Mouse (Mus musculus): ENCODE results near the gene 4930583I09Rik. TPM values are rescaled to one million over a fixed set of nuclear protein-coding genes. Genes with fewer than 3 reads are reported as not detected.

Gene 4930583I09Rik
- not detected in 2 replicates for total RNA-seq (2014; rRNA removed)
- not detected in 2 replicates for polyA plus RNA-seq (2015; fragmentation: Nextera tagmentation; extraction: Ambion mirVana)

DNA sequence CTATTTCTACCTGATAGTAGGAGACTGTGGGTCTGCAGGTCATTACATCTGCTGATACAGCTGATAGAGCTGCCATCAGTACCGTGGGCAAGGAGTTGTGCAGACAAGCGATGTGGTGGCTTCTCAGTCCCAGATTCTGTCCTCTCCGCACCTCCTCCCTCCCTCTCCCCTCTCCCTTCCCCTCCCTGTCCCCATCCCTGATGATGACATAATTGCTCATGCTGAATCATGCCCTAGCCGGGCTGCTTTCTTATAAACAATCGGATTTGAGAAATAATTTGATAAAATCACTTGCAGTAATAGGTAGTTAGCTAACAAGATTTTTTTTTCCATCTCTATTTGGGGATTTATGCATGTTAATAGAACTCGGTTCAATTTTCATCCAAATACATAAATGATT, at the start of gene 4930583I09Rik:
4930583I09Rik (minus strand) TSS at position 144 of the 400 bp plus-strand sequence.
- Histone ChIP-seq H3K4me3 (ENCODE audit: low read depth, low read length) (no peak within 1 kb of the TSS), H3K9me3 (ENCODE audit: low read length) (no peaks in the 10 kb centered on the region), H3K9ac (no peak within 1 kb of the TSS), H3K4me2 (ENCODE audit: low read depth) (peak within 1 kb of the TSS; percentile 20), H3K27me3 (ENCODE audit: insufficient read depth, low read length) (no peaks in the 10 kb centered on the region), H3K4me1 (ENCODE audit: insufficient read depth) (no peaks in the 10 kb centered on the region), H3K27ac (ENCODE audit: low read depth, low read length) (no peak within 1 kb of the TSS), H3K36me3 (ENCODE audit: insufficient read depth) (no peaks in the 10 kb centered on the region)
- TF ChIP-seq CTCF (IDR thresholded peaks at IDR 0.05; ENCODE audit: low read depth), result no peak
- 51% methylated on average over 6 of the region's 6 CpGs for WGBS
- ATAC-seq (no peak), DNase-seq (no peak)

DNA sequence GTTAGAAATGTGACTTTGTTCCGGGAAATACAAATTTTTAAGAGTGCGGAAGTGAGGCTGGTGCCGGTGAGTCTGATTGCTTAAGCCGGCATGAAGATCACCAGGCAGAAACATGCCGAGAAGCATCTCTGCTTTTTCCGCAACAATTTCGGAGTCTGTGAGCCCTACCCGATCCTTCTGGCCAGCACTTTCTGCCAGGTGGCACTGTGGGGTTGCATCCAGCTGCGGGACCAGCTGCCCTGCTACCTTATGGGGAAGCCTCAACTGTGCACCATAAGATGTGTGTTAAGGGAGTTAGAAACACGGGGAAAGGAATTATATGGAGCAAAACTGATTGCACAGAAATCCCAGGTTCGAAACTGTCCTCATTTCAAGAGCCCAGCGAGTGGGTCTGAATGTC, 40.2 kb upstream of the 4930583I09Rik start:
- Histone ChIP-seq H3K27ac (ENCODE audit: low read depth, low read length) (no peak overlapping the region), H3K27me3 (ENCODE audit: insufficient read depth, low read length) (no peaks in the 10 kb centered on the region), H3K4me2 (ENCODE audit: low read depth) (no peak overlapping the region), H3K9ac (no peak overlapping the region), H3K36me3 (ENCODE audit: insufficient read depth) (no peaks in the 10 kb centered on the region), H3K4me1 (ENCODE audit: insufficient read depth) (no peaks in the 10 kb centered on the region), H3K9me3 (ENCODE audit: low read length) (no peaks in the 10 kb centered on the region), H3K4me3 (ENCODE audit: low read depth, low read length) (no peak overlapping the region)
- WGBS, result 87% methylated on average over 12 of the region's 12 CpGs
- TF ChIP-seq CTCF (IDR thresholded peaks at IDR 0.05; ENCODE audit: low read depth), result no peak
- DNase-seq (no peak), ATAC-seq (no peak)

DNA sequence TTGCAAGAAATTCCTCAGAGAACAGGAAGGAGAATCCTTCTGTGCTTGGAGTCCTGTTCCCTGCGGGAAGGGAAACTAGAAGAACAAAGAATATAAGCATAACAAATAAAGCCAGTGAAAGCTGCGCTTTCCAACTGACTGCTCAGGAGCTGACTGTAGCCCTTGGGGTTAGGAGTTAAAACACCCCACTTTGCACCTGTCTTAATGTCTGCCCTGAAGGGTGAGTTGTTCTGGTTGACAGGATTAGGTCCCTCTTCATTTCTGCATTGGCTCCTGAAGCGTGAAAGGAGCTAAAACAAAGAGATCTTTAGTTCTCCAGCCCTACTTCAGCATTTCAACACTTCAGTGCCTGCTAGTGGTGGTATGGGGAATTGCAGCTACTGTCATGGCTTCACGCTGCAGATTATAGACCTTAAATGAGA, 37.8 kb upstream of the 4930583I09Rik start:
- Histone ChIP-seq H3K9me3 (ENCODE audit: low read length) (no peaks in the 10 kb centered on the region), H3K36me3 (ENCODE audit: insufficient read depth) (no peaks in the 10 kb centered on the region), H3K4me1 (ENCODE audit: insufficient read depth) (no peaks in the 10 kb centered on the region), H3K4me3 (ENCODE audit: low read depth, low read length) (no peak overlapping the region), H3K27ac (ENCODE audit: low read depth, low read length) (no peak overlapping the region), H3K27me3 (ENCODE audit: insufficient read depth, low read length) (no peaks in the 10 kb centered on the region), H3K9ac (no peak overlapping the region), H3K4me2 (ENCODE audit: low read depth) (no peak overlapping the region)
- DNase-seq, result peak; percentile 46
- no peak for ATAC-seq
- WGBS, result 16% methylated on average over 4 of the region's 4 CpGs
- TF ChIP-seq CTCF (IDR thresholded peaks at IDR 0.05; ENCODE audit: low read depth), result peak; percentile 79

DNA sequence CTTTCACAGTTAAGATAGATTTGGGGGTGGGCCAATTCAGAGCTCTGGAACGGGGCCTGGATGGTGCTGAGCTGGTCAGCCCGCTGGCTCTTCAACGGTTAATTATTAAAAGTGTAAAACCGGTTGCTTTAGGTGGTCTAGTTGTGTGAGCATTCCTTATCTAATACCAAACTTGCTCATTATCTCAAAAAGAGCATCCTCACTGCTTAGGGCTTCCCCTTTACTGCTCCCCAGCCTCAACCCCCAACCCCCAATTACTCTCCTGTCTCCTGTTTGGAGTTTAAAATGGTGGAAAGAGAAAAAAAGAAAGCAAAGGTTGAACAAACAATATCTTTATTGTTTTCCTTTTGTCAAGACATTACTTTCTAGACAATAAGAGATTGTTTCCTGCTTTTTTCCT, 27.9 kb upstream of the 4930583I09Rik start:
- DNase-seq (no peak), ATAC-seq (no peak)
- Histone ChIP-seq H3K4me3 (ENCODE audit: low read depth, low read length) (no peak overlapping the region), H3K9me3 (ENCODE audit: low read length) (0 out of 2 replicates have a peak, but pooled peaks cover 5% of the 10 kb centered on the region), H3K4me1 (ENCODE audit: insufficient read depth) (no peaks in the 10 kb centered on the region), H3K4me2 (ENCODE audit: low read depth) (no peak overlapping the region), H3K9ac (no peak overlapping the region), H3K36me3 (ENCODE audit: insufficient read depth) (no peaks in the 10 kb centered on the region), H3K27me3 (ENCODE audit: insufficient read depth, low read length) (no peaks in the 10 kb centered on the region), H3K27ac (ENCODE audit: low read depth, low read length) (no peak overlapping the region)
- 81% methylated on average over 4 of the region's 4 CpGs for WGBS
- TF ChIP-seq CTCF (IDR thresholded peaks at IDR 0.05; ENCODE audit: low read depth), result no peak

DNA sequence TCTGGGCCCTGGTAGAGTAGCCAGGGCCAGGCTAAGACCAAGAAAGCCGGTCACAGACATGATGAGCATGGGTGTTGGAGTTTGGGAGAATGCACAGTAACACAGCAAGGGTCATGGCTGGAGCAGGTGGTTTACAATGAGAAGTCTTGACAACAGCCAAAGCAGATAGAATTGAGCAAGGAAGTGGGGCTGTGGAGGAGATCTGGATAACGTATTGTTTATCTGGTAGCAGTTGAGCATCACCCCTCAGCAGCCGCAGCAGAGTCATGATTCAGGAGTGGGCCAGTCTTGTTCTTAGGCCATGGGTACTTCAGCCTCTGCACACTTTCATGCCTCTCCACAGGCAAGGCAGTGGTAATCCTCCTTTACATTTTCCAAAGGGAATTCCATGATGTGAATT, 25.1 kb upstream of the 4930583I09Rik start:
- H3K27me3 ChIP-seq (ENCODE audit: insufficient read depth, low read length), result no peaks in the 10 kb centered on the region
- H3K9me3 ChIP-seq (ENCODE audit: low read length), result no peaks in the 10 kb centered on the region
- TF ChIP-seq CTCF (IDR thresholded peaks at IDR 0.05; ENCODE audit: low read depth), result no peak
- no peak overlapping the region for H3K27ac ChIP-seq (ENCODE audit: low read depth, low read length)
- DNase-seq (no peak), ATAC-seq (no peak)
- no peaks in the 10 kb centered on the region for H3K4me1 ChIP-seq (ENCODE audit: insufficient read depth)
- no peak overlapping the region for H3K4me3 ChIP-seq (ENCODE audit: low read depth, low read length)
- no peaks in the 10 kb centered on the region for H3K36me3 ChIP-seq (ENCODE audit: insufficient read depth)
- H3K4me2 ChIP-seq (ENCODE audit: low read depth), result no peak overlapping the region
- H3K9ac ChIP-seq, result no peak overlapping the region
- 82% methylated on average over 3 of the region's 3 CpGs for WGBS

DNA sequence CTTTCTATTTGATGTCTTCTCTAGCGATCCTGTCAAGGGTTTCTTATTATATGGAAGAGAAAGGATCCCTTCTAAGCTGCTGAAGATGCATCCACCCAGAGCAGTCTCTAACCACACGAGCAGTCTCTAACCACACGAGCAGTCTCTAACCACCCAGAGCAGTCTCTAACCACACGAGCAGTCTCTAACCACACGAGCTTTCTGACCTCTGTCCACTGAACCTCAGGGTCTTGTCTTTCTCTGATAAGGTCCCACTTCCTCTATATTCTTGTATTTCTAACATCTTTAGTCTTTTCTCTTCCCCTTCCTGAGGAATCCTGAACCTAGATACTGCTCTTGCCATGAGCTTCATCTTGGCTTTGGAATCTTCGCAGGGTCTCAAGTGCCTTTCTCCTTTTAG, 23.0 kb upstream of the 4930583I09Rik start:
- H3K27ac ChIP-seq (ENCODE audit: low read depth, low read length), result no peak overlapping the region
- no peaks in the 10 kb centered on the region for H3K4me1 ChIP-seq (ENCODE audit: insufficient read depth)
- no peaks in the 10 kb centered on the region for H3K9me3 ChIP-seq (ENCODE audit: low read length)
- no peak overlapping the region for H3K4me2 ChIP-seq (ENCODE audit: low read depth)
- ATAC-seq (no peak), DNase-seq (no peak)
- no peaks in the 10 kb centered on the region for H3K27me3 ChIP-seq (ENCODE audit: insufficient read depth, low read length)
- no peak overlapping the region for H3K4me3 ChIP-seq (ENCODE audit: low read depth, low read length)
- 89% methylated on average over 6 of the region's 6 CpGs for WGBS
- no peak overlapping the region for H3K9ac ChIP-seq
- H3K36me3 ChIP-seq (ENCODE audit: insufficient read depth), result no peaks in the 10 kb centered on the region
- no peak for TF ChIP-seq CTCF (IDR thresholded peaks at IDR 0.05; ENCODE audit: low read depth)

DNA sequence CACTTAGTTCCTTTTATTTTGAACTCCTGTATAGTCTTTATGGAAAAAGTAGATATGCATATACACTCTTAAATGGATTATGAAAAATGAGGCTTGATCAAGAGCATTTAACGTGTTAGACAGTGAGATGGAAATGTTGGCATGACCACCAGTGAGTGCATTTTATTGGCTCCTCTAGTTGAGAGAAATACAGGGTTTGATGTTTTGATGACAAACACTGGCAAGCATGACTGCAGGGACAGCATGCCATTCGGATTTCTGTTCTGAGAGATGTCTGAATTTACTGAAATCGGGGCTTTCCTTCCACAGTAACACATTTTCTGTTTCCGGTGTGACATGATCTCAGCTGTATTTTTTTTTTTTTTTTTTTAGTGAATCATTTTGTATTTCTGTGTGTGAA, 12.2 kb upstream of the 4930583I09Rik start:
- ATAC-seq (peak; percentile 50), DNase-seq (peak; percentile 33)
- WGBS, result 48% methylated on average over 4 of the region's 4 CpGs
- Histone ChIP-seq H3K27me3 (ENCODE audit: insufficient read depth, low read length) (no peaks in the 10 kb centered on the region), H3K9ac (no peak overlapping the region), H3K9me3 (ENCODE audit: low read length) (no peaks in the 10 kb centered on the region), H3K4me1 (ENCODE audit: insufficient read depth) (no peaks in the 10 kb centered on the region), H3K4me2 (ENCODE audit: low read depth) (no peak overlapping the region), H3K27ac (ENCODE audit: low read depth, low read length) (no peak overlapping the region), H3K4me3 (ENCODE audit: low read depth, low read length) (no peak overlapping the region), H3K36me3 (ENCODE audit: insufficient read depth) (no peaks in the 10 kb centered on the region)
- TF ChIP-seq CTCF (IDR thresholded peaks at IDR 0.05; ENCODE audit: low read depth), result no peak
